Comparison of ENCODE assay signal across 8 mouse cellular contexts in the genomic region with DNA sequence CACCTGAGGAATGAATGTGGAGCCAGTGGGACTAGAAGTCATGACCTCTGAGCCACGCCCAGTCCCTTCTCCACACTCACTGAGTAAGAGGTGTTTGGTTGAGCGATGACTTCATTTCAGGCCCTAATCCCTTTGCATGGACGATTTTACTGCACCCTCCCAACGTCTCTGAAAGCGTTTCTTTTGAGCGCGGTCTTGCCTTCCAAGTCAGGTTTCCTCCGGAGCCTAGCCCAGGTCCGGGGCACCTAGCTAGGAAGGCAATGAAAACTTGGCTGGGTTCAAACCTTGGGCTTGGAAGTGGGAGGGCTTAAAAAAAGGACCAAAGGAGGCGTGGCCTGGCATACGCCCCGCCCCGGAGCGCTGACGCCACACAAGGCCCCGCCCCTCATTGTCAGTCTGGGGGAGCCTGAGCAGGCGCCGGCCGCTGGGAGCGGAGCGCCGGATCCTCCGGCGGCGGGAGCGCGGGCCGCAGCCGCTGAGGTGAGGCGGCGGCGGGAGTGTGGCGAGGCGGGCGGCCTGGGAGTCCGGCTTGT. TPM values are rescaled to one million over a fixed set of nuclear protein-coding genes. Genes with fewer than 3 reads are reported as not detected.
DNase-seq lines count a peak whose midpoint lies in the region; ATAC-seq and TF ChIP-seq lines count a peak whose summit lies in the region.

Luzp1 (plus strand) TSS at position 391 of the 533 bp plus-strand sequence.

- intact Hi-C loops in heart, postnatal 25 days (cut with DNase I), result loop anchor here (10.0 kb wide), 1 partner anchor 325 kb away; the partner anchor contains the start of gene Id3

- peak; percentile 95 for DNase-seq in ES-CJ7 (ENCODE audit: low read depth, low spot score)
- peak; percentile 96 for DNase-seq in cerebellum, adult 11-12 months
- peak; percentile 92 for DNase-seq in heart, postnatal 25 days (ENCODE audit: low spot score)
- peak; percentile 90 to 97 for DNase-seq in layer of hippocampus, adult 18-20 months (ENCODE audit: low spot score in 2 of 2)
- peak; percentile 96 for DNase-seq in lung, adult 2 months
- peak; percentile 75 to 78 for DNase-seq in thymus, adult 18-20 months

- peak within 1 kb of the TSS; percentile 95 for H3K27ac ChIP-seq in forebrain, embryonic 15.5 days (replicated peaks)

- H3K9ac ChIP-seq in forebrain, embryonic 15.5 days (replicated peaks), result peak within 1 kb of the TSS; percentile 73

- H3K4me2 ChIP-seq in forebrain, embryonic 15.5 days (replicated peaks), result peak within 1 kb of the TSS; percentile 51

- TF ChIP-seq CTCF in lung, adult 2 months (IDR thresholded peaks at IDR 0.05; ENCODE audit: insufficient read depth, low read length), result no peak

- TF ChIP-seq POLR2A in lung, adult 2 months (IDR thresholded peaks at IDR 0.05; ENCODE audit: borderline replicate concordance, extremely low read depth, low read depth, low read length), result peak; percentile 77

- WGBS in forebrain, embryonic 15.5 days, result under 1% methylated on average over 36 of the region's 36 CpGs
- WGBS in lung, adult 2 months, result 2% methylated on average over 36 of the region's 36 CpGs

- H3K4me3 ChIP-seq in forebrain, embryonic 15.5 days, result peak within 1 kb of the TSS; percentile 88
- peak within 1 kb of the TSS; percentile 79 for H3K4me3 ChIP-seq in lung, adult 2 months (replicated peaks; ENCODE audit: extremely low read depth, low read depth, low read length)

- H3K4me1 ChIP-seq in forebrain, embryonic 15.5 days, result peaks cover 25% of the 10 kb centered on the region
- H3K4me1 ChIP-seq in lung, adult 2 months (ENCODE audit: control insufficient read depth, insufficient read depth, low read length), result peaks cover 6% of the 10 kb centered on the region

- peak; percentile 94 for ATAC-seq in forebrain, embryonic 15.5 days (replicated peaks)
- peak; percentile 75 for ATAC-seq in neutrophil, adult 5-6 weeks (ENCODE audit: extremely low read depth, insufficient number of reproducible peaks, low FRiP score, poor library complexity, severe bottlenecking)

- no peaks in the 10 kb centered on the region for H3K9me3 ChIP-seq in forebrain, embryonic 15.5 days

- no peaks in the 10 kb centered on the region for H3K36me3 ChIP-seq in forebrain, embryonic 15.5 days

- H3K27me3 ChIP-seq in forebrain, embryonic 15.5 days, result peaks cover under 1% of the 10 kb centered on the region; the same call in 1 of the 2 replicates

RNA-seq across cellular contexts. Expression of gene Luzp1, which starts in this region (rescaled TPM):
- 62.1 and 69.8 TPM in 2 replicates for polyA plus RNA-seq in forebrain, embryonic 15.5 days (2015; fragmentation: Nextera tagmentation; extraction: Ambion mirVana)
- total RNA-seq in heart, postnatal 25 days (2021), result 10 to 100 TPM; 43.4 to 50.2 TPM
- total RNA-seq in layer of hippocampus, adult 18-20 months (2021), result 10 to 100 TPM; 86.4 to 87.2 TPM
- polyA plus RNA-seq in lung, adult 2 months (2012; rRNA removed), result 12.5 and 15.7 TPM in 2 replicates
- 0.74 and 0.93 TPM in 2 replicates for total RNA-seq in neutrophil, adult 5-6 weeks (2017)

Comparison
In these comparisons a context has a peak if more than half of its experiments do, and no peak if none do; other contexts are left out.
1. Peak in every context shown above with its lines: DNase-seq, ATAC-seq, H3K4me3 ChIP-seq and H3K27ac ChIP-seq.
2. RNA of gene Luzp1 (total RNA-seq): 86.4 to 87.2 TPM in layer of hippocampus, adult 18-20 months and 43.4 to 50.2 TPM in heart, postnatal 25 days; 0.74 to 0.93 TPM in neutrophil, adult 5-6 weeks; every median in the first group is over 10 times any median in the second.
3. Peak in ATAC-seq in neutrophil, adult 5-6 weeks; RNA of the gene not detected or under 1 TPM.